Mouse (Mus musculus): ENCODE measurements around the gene Kif26b.
A peak's percentile ranks its signal among the peaks of the same experiment; 100 is the strongest.

Gene Kif26b

DNA sequence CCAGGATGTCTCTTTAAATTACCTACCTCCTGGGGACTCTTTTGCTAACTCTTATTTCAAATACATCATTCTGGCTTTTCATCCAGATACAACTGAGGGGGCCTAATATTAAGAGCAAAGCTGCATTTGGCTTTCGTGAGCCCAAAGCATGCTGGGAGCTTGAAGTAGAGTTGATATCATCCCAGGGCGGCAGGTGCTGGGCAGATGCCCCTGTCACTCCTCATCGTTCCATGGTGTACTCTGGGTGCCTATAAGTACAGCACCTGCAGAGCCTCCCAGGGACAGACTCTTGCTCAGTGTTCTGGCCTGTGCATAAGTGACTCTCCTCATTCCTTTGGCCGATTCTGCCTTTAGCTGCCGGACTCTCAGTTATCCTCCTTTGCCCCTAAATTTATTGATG is 13.5 kb downstream of the Kif26b start:
- no peak for DNase-seq

DNA sequence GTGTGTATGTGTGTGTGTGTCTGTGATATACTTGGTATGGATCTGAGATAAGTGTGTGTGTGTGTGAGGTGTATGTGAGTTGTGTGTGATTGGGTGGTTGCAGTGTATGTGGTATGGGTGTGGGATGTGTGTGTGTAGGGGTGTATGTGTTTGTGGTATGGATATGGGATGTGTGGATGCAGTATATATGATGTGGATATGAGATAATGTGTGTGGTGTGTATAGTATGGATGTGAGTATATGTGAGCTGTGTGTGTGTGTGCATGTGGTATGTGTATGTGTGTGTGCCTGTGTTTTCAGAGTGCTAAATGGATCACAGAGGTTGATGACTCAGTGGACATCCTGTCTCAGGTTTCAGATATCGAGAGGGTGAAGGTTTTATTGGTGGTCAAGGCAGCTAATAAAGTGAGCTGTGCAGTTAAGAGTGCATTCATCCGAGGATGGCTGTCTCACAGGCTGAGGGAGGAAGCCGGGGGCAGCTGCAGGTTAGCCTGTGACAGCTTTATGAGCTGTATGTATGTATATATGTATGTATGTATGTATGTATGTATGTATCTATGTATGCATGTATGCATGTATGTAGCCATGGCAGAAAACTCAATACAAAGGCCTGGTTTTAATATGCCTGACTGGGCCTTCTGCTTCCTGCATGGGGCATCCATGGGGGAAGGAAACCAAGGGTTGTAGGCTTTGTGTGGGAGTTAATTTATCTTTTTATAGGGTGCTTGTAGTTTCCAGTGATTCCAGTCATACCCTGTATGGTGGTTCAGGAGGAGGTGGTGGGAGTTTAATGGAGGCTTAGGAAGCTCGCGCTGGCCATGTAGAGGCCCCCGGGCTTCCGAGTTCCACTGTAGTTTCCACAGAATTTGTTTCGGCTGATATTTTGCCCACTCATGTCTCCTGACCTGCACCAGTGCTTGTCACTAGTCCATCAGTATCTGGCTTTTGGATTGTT is 14.3 kb downstream of the Kif26b start:
- DNase-seq = no peak

DNA sequence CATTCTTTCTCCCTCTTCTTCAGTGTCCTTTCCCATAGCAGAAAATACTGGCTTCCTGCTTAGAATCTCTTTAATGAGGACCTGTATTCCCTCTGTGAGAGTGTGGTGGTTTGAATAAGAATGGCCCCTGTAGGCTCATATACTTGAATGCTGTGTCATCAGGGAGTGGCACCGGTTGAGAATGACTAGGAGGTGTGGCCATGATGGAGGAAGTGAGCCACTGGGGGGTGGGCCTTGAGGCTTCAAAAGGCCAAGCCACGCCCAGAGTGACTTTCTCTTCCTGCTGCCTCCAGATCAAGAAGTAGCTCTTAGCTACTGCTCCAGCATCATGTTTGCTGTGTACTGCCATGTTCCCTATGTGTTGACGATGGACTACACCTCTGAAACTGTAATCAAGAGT is 15.7 kb downstream of the Kif26b start:
- no peak for DNase-seq

DNA sequence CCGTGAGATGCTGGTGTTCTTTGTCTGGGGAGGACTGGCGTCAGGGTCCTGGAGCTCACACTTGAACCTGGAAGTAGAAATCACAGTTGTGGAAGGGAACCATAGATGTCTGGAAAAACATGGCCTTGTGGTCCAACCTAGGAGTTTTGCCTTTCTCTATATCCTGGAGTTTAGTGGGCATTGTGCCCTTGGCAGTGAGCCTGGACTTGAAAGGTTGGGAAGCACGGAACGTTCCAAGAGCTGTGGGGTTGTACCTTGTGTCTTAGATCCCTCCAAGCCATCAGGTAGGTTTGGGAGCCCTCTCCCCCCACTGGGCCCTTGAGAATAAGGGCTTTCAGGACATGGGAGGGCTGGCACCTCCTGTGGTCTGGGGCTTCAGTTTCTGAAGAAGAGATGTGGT is 20.7 kb downstream of the Kif26b start:
- no peak for DNase-seq

DNA sequence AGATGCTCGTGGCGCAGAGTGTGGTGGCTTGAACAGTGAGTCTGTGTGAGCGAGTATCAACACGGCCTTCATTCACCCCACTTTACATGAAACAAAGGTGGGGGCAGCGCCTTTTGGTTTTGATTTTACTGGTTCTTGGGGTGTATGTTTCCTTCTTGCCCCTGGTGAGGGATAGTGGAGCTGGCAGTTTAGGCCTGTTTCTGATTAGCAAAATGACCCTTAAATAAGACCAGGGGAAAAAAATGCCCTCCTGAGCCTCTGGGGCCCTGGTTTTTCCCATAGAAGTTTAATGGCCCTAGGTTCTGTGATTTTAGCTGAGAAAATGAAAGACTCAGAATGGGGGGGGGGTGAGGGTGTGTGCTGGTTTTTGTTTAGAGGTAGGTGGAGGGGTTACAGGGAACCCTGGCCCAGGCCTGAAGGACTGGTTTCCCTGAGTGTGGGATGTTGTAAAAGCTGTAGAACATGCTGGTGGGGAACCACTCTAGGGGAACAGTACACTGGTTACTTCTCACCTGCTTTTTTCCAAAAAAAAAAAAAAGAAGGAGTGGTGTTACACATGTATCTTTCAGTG is 21.6 kb downstream of the Kif26b start:
- DNase-seq = no peak

DNA sequence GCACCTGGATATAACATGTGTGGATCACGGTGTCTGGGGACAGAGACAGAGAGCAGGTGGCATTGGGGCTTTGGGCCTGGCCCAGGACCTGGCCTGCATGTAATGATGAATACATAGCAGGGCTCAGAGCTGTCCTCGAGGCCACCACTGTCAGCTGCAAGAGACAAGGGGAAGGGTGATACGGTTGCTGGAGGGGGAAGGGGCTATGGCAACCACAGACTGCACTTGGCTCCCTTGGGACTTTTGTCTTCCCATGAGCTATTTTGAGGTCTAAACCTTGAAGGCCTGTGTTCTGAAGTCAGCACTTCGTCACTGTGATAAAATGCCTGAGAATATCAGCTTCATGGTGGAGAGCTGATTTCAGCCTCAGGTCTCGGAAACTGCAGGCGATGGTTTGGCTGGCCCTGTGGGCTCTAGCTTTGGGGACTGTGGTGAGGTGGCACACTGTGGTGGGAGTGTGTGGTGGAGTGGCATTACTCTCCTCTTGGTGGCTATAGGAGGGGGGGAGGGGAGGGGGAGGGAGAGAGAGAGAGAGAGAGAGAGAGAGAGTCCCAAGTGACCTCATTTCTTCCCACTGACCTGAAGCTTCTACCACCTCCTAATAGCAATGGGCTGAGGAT is 23.5 kb downstream of the Kif26b start:
- DNase-seq = peak; percentile 86

DNA sequence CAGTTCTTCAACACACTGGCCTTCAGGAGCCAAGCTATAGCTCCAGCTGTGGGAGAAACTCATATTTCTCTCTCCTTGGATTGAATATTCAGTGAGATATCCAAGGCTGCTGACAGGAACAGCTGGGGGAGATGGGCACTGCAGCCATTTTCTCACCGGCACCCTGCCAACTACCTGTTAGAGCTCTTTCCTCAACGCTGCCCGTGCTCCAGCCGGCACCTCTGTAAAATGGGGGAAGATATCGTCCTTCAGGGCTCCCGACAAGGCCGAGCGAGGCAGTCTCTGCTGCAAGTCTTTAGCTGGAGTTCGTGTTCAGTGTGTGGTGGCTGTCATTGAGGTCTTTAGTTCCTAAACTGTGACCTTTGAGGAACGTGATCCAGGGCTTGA is 24.0 kb downstream of the Kif26b start:
- DNase-seq = peak; percentile 87

DNA sequence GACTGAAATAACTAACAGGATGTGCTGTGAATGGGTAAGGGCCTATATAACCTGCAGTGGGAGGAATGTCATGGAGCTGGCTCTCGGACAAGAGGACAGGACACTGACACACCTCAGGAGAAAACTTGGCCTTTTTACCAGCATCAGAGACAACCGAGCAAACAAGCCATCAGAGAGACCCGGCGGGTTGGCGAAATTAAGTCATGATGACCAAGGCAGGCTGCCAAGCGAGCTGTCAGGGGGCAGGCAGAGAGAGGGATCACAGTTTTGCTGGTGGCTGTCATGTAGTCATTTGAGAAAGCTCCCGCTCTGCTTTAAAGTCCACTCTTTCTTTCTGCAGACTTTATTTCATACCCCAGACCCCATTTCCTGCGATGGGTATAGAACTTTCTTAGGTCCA is 27.3 kb downstream of the Kif26b start:
- no peak for DNase-seq

DNA sequence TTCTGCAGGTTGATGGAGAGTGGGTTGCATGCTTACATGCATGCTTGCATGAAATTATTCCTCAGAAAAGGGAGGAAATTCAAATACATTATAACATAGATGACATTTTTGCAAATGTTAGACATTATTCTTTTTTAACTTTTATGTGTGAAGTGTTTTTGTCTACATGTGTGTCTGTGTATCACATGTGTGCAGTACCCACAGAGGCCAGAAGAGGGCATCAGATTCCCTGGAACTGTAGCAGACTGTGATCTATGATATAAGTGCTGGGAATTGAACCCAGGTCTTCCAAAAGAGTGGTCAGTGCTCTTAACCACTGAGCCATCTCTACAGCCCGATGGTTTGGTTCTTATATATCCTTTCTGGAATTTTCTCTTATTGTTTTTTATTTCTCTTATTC is 31.1 kb downstream of the Kif26b start:
- no peak for DNase-seq

DNA sequence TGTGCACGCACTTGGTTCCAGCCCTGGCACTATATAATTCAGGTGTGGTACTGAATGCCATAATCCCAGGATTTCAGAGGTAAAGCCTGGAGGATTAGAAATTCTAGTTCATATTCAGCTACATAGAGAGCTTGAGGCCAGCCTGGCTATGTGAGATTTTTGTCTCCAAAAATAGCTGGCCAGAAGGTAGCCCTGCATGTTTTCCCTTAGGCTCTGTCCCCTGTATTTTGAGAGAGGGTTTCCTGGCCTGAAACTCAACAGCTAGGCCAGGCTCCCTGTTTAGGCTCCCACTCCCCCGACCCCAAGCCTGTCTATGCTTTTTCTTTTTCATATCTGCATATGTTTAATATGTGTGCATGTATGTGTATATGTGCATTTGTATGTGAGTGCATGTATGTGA is 34.9 kb downstream of the Kif26b start:
- no peak for DNase-seq

DNA sequence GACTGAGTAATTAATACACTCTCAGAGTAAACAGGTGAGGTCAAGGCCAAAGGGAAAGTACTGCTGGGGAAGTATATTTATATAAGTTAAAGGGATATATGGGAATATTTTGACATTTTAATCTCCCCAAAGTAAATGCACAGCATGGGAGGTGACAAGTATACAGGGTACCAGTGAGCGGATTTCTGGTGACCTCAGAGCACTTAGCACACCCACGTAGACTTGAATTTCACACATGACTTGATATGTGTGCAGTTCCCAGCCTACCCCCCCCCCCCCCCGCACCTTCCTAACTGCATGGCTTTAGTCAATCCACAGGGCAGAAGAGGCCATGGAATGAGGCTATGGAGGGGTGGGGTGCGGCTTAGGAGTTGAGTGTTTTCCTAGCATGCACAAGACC is 35.9 kb downstream of the Kif26b start:
- no peak for DNase-seq

DNA sequence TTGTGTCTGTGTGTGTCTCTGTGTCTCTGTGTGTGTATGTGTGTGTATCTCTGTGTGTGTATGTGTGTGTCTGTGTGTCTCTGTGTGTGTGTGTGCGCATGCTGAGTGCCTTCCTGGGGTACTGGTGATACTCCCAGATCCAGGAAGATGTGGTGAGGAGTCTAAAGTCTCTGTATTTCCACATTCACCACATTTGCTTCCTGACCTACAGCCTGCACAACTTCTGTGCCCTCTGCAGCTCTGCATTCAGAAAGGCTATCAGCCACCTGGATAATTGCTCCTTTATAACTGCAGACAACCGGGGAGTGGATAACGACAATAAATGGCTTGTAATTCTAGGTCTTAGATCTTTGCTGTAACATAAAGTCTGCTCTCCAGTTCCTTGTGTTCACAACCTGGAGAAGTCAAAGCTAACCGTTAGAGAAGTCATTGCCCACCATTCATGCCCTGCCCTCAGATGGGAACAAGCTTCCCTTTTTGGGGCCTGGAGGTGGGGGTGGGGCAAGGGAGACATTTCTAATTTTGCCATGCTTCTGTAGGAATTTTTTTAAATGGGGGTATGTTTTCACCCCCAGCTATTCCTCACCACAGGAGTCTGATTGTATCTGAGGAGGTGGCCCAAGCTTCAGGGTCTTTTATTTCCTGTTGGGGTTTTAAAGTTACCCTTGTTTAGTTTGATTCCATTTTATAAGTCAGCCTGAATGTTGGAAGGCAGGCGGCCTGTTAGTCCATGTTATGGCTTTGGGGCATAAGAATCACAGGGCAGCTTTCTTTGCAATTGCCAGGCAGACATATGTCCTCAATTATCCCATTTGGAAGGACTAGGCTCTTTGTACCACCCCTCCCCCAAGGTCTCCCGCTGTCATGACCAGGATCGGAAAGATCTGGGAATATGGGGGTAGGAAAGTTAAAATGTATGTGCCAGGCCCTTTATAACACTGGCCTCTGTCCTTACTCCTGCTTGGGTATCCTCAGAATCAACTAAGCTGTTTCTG is 39.9 kb downstream of the Kif26b start:
- DNase-seq = no peak

DNA sequence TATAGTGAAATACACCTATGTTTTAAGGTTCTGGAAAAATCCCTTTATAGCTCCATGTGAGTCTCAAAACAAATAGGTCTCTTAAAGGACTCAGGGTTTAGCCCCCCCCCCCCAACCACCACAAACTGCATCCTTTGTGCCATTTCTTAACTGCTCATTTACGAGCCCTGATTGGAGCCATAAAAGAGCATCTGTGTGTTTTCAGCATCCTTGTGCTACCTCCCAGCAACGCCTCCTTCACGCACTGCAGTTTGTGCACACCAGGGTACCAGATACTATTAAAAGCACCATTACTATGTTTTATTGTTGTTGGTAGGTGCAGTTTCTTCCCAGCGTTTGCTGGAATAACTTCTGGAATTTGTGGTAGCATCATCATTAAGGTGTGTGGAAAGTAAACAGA is 42.1 kb downstream of the Kif26b start:
- DNase-seq = no peak

DNA sequence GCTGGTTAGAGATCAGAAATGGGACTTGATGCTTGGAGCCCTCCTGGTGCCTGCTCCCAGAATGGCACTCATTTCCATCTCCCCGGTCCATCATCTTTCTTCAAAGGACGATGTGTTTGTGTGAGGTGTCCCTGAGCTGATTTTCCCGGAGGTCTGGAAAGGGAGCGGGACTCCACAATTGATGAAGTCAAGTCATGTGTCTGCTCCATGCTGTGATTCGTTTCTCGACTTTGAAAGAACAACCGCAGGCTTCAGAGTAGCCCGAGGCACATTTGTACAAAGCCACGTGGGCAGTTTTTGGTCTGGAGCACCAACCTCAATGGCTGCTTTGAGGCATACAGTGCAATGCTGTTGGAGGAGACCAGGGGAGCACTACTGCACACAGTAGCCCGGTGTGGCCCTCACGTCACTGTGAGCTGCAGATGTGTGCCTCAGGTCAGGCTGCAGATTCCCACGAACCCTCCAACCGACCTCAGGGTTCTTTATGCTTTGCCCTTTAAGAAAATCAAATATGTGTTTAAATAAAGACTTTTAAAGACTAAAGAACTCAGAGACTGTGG is 43.0 kb downstream of the Kif26b start:
- DNase-seq = no peak

DNA sequence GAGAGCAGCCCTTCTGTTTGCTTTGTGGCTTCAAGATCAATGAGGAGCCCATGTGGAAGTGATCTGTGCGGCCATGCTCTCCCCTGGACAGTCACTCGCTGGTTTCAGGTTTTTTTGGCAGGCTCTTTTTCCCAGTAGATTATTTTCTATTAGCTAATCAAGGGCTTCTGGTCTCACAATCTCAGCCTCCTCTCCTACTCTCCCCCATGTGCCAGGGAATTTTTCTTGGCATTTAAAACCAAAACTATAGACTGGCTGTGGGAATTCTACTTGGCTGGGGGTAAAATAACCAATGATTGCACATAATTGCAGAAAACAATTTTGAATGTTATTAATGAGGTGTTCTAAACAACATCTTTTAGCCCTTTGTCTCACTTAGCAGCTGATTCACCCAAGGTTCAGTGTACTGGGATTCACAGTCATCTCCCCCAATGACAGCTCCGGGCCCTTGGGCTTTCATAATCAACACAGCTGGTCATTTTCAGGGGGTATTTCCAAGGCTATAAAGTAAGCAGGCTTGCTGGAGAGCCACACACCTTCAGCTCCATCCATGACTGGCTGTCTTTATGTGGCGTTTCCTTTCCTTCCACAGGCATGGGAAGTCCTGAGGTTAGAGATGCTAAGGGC is 44.6 kb downstream of the Kif26b start:
- DNase-seq = no peak

DNA sequence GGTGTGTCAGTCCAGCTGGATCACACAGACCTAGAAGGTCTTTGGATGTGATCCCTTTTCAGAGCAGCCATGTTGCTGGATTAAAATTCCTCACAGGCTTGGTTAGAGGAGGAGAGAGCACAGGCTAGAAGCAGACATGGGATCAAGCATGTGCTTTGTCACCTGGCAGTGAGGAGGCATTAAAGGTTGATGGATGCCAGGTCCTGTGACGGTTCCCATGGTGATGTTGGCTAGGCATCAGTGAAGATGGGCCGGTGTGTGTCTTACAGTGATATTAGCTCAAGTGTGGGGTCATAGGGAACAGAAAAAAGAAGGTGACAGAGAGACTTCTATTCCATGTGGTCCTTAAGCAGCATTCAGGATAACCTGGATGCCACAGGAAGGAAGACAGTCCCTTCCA is 46.8 kb downstream of the Kif26b start:
- DNase-seq = no peak

DNA sequence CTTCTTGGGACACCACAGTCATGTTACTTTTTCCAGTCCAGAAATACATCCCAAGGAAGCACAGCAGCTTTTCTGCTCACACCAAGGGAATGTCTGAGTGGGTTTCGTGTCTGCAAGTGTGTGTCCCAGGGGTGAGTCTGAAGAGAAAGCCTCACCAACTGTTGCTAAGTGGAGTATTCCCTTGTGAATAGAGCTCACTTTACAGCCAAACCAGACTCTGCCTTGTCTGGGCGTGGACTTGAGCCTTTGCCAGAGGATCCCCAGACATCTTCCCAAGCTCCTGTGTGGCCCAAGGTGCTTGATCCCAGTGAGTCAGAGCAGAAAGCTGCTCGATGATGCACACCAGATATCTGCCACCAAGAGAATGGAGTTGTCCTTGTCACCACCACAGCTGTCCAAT is 48.0 kb downstream of the Kif26b start:
- DNase-seq = no peak

DNA sequence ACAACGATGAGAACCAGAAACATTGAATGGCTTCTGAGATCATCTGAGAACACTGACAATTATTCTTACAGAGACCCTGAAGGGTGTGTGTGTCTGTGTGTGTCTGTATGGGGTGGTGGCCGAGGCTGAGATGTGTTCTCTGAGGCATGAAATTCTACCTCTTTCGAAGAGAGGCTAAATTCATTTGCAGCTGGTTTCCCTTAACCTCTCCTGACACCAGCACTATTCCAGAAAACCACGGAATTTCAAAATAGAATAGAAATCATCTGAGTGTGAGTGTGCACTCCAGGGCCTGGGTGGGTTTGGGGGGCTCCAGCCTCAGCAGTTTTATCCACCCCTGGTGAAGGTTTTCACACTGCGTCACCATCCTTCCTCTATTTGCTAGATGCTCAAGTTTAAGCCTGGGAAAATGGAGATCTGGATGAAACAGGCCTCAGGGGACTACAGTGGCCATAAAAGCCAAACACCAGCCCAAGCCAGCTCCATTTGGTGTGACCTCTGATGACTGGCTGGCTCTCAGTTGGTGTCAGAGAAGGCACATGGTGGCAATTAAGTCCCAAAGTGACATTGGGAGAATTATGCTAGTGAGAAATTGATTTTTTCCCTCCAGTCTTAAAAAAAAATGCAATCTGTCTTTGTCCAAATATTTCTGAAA is 56.6 kb downstream of the Kif26b start:
- DNase-seq = no peak

DNA sequence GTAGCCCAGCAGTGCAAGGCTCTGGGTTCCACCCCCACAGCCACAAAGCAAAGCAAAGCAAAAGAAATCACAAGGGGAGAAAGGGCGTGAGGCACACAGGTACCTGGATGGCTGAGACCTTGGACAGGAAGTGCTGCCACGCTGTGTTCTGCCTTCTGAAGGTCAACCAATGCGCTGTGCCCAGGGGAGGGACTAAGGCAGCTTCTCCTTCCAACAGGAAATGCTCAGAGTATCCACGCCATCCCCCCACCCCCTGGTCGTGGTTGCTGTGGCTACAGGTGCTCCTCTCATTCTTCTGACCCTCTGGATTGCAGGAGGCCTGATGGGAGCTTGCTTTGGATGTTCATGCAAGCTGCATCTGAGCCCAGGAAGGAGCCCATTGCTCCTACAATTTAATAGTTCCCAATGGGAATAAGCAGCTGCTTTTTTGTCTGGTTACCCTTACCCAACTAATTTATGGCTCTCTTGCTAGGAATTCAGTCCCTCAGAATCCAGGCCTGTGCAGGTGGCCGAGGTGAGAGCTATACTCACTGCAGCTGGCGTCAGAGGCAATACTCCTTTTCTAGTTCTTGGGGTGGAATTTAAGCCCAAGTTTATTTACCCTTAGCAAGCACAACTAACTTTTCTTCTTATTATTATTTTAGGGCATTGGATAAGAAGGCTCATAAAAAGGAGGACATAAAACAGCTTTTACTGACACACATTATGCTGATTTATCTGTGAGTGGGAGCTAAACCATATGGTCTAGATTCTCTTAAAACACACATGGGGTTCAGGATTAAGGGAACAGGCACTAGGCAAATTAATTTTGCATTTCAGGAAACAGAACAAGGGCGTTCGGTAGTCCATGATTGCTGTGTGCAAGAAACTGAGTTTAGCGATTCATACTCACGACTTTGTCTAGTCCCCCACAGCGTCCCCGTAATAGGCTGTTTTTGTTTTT is 61.6 kb downstream of the Kif26b start:
- no peak for DNase-seq

DNA sequence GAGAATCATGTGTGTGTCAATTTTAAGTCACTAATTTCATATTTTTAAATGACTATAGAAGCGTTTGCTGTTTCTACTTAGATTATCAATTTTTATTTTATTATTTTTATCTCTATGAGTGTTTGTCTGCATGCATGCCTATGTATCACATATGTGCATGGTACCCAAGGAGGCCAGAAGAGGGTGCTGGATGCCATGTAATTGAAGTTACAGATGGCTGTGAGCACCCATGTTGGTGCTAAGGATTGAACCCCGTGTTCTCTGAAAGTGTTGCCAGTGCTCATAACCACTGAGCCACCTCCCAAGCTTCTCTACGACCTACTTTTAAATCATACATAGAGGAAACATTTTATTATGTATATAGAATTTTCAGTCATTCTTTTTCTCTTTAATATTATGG is 68.2 kb downstream of the Kif26b start:
- DNase-seq = no peak
